Mouse (Mus musculus) olfactory bulb, adult 2 months (tissue): ENCODE measurements around the gene Mindy1.

Source experiments
- CTCF ChIP-seq: fragments of 200-500 bp; IDR thresholded peaks from 2 replicates; pipeline ENCODE4 v1.5.1; 2012; ENCODE audit warnings: low read depth, mild to moderate bottlenecking, low read length, moderate library complexity; ENCODE audit not compliant: insufficient read depth
- POLR2A ChIP-seq: fragments of 200-500 bp; IDR thresholded peaks from 2 replicates; pipeline ENCODE4 v1.6.1; 2012; ENCODE audit warnings: mild to moderate bottlenecking, low read depth, low read length, moderate library complexity; ENCODE audit not compliant: insufficient read depth

- peak; percentile 46; the same call in 1 of the 2 replicates for TF ChIP-seq CTCF
- TF ChIP-seq POLR2A: no peak
Measured at GRCm38 (mm10) chr3:95296103-95296469, 14.9 kb downstream of the Mindy1 start.
